Mouse (Mus musculus) forebrain, embryonic 13.5 days (tissue): Measurements from ENCODE around the gene Ippk. TPM values are rescaled to one million over a fixed set of nuclear protein-coding genes. Genes with fewer than 3 reads are reported as not detected.
A peak's percentile ranks its signal among the peaks of the same experiment; 100 is the strongest.

Experiments
- ATAC-seq: fragments of 200-750 bp; cut with Nextera tagmentation; 2 replicates; pipeline ENCODE4 v1.8.0; 2017
- H3K27ac ChIP-seq: fragments of 300-500 bp; sonication (generic); 2 replicates; pipeline ENCODE4 v1.5.1; 2015; ENCODE audit warnings: inconsistent platforms, mild to moderate bottlenecking, moderate library complexity
- H3K27me3 ChIP-seq: fragments of 300-500 bp; sonication (generic); 2 replicates; pipeline ENCODE4 v1.6.1; 2015; ENCODE audit warnings: mild to moderate bottlenecking, inconsistent platforms
- H3K36me3 ChIP-seq: fragments of 300-500 bp; sonication (generic); 2 replicates; pipeline ENCODE4 v1.6.1; 2015; ENCODE audit warnings: mild to moderate bottlenecking, inconsistent platforms; ENCODE audit not compliant: poor library complexity, severe bottlenecking
- H3K4me1 ChIP-seq: fragments of 300-500 bp; sonication (generic); 2 replicates; pipeline ENCODE4 v1.6.1; 2015; ENCODE audit warnings: inconsistent platforms
- H3K4me2 ChIP-seq: fragments of 300-500 bp; sonication (generic); 2 replicates; pipeline ENCODE4 v1.6.1; 2015; ENCODE audit warnings: inconsistent platforms, mild to moderate bottlenecking, moderate library complexity
- H3K4me3 ChIP-seq: fragments of 300-500 bp; sonication (generic); 2 replicates; pipeline ENCODE4 v1.5.1; 2015; ENCODE audit warnings: mild to moderate bottlenecking, inconsistent platforms
- H3K9ac ChIP-seq: fragments of 300-500 bp; sonication (generic); 2 replicates; pipeline ENCODE4 v1.6.1; 2015; ENCODE audit warnings: mild to moderate bottlenecking, inconsistent platforms
- H3K9me3 ChIP-seq: fragments of 300-500 bp; sonication (generic); replicated peaks from 2 replicates; pipeline ENCODE4 v1.6.1; 2016; ENCODE audit warnings: inconsistent platforms
- WGBS: fragments of 180-500 bp; shearing (Covaris S2); methylation state at CpG from one replicate; pipeline ENCODE4 v1.1.7; 2015; 5-methylcytosine and 5-hydroxymethylcytosine counted together
- polyA plus RNA-seq: library from polyadenylated mRNA; unstranded; fragments of >200 nt; fragmentation: Nextera tagmentation; extraction: Ambion mirVana; gene quantifications from 2 replicates; pipeline ENCODE4 v1.2.1, GENCODE M21; 2015

Ippk gene
- polyA plus RNA-seq, 1 experiment from 2014 or later: 14.1 TPM

GRCm38 (mm10) chr13:49435745-49436144, 14.7 kb downstream of the Ippk start:
- Histone ChIP-seq H3K27ac (no peak overlapping the region), H3K4me3 (no peak overlapping the region), H3K36me3 (peaks cover 46% of the 10 kb centered on the region), H3K9me3 (no peaks in the 10 kb centered on the region), H3K4me2 (no peak overlapping the region), H3K27me3 (no peaks in the 10 kb centered on the region), H3K4me1 (no peaks in the 10 kb centered on the region), H3K9ac (no peak overlapping the region)
- WGBS: 96% methylated on average over 1 of the region's 1 CpGs
- no peak for ATAC-seq

- peaks cover 46% of the 10 kb centered on the region for H3K36me3 ChIP-seq
- no peak overlapping the region for H3K4me2 ChIP-seq
These were observed 15.1 kb downstream of the Ippk start for GRCm38 (mm10) chr13:49436170-49436569.

GRCm38 (mm10) chr13:49444451-49444850, 23.4 kb downstream of the Ippk start:
- Histone ChIP-seq H3K36me3 (peaks cover 47% of the 10 kb centered on the region), H3K4me1 (no peaks in the 10 kb centered on the region), H3K9me3 (no peaks in the 10 kb centered on the region), H3K4me3 (no peak overlapping the region), H3K4me2 (no peak overlapping the region), H3K27ac (no peak overlapping the region), H3K9ac (no peak overlapping the region), H3K27me3 (no peaks in the 10 kb centered on the region)
- ATAC-seq: no peak
- 94% methylated on average over 6 of the region's 6 CpGs for WGBS

More at GRCm38 (mm10) chr13:49436170-49436569, 15.1 kb downstream of the Ippk start:
- Histone ChIP-seq H3K4me1 (no peaks in the 10 kb centered on the region), H3K9me3 (no peaks in the 10 kb centered on the region), H3K27me3 (no peaks in the 10 kb centered on the region), H3K4me3 (no peak overlapping the region), H3K27ac (no peak overlapping the region), H3K9ac (no peak overlapping the region)
- ATAC-seq: no peak
- 88% methylated on average over 4 of the region's 4 CpGs for WGBS

- H3K4me2 ChIP-seq: no peak overlapping the region
- no peaks in the 10 kb centered on the region for H3K27me3 ChIP-seq
- WGBS: 45% methylated on average over 5 of the region's 5 CpGs
- ATAC-seq: peak; percentile 87
- no peak overlapping the region for H3K27ac ChIP-seq
- H3K4me1 ChIP-seq: no peaks in the 10 kb centered on the region
- H3K9me3 ChIP-seq: no peaks in the 10 kb centered on the region
- no peak overlapping the region for H3K9ac ChIP-seq
- peaks cover 37% of the 10 kb centered on the region for H3K36me3 ChIP-seq
- no peak overlapping the region for H3K4me3 ChIP-seq
These were observed 28.3 kb downstream of the Ippk start for GRCm38 (mm10) chr13:49449318-49449749.

- Histone ChIP-seq H3K9me3 (no peaks in the 10 kb centered on the region), H3K36me3 (peaks cover 74% of the 10 kb centered on the region)
- 90% methylated on average over 4 of the region's 4 CpGs for WGBS
These were observed 39.2 kb downstream of the Ippk start for GRCm38 (mm10) chr13:49460276-49460675.

GRCm38 (mm10) chr13:49460692-49461414, 39.8 kb downstream of the Ippk start:
- Histone ChIP-seq H3K4me1 (no peaks in the 10 kb centered on the region), H3K27ac (no peak overlapping the region), H3K9ac (no peak overlapping the region), H3K4me3 (no peak overlapping the region), H3K4me2 (no peak overlapping the region), H3K9me3 (no peaks in the 10 kb centered on the region), H3K36me3 (peaks cover 77% of the 10 kb centered on the region), H3K27me3 (no peaks in the 10 kb centered on the region)
- WGBS: 87% methylated on average over 5 of the region's 5 CpGs
- no peak for ATAC-seq

More at GRCm38 (mm10) chr13:49460276-49460675, 39.2 kb downstream of the Ippk start:
- Histone ChIP-seq H3K27ac (no peak overlapping the region), H3K4me2 (no peak overlapping the region), H3K9ac (no peak overlapping the region), H3K4me3 (no peak overlapping the region), H3K4me1 (no peaks in the 10 kb centered on the region), H3K27me3 (no peaks in the 10 kb centered on the region)
- no peak for ATAC-seq

- Histone ChIP-seq H3K4me1 (no peaks in the 10 kb centered on the region), H3K27ac (no peak overlapping the region), H3K4me3 (no peak overlapping the region), H3K9me3 (no peaks in the 10 kb centered on the region), H3K27me3 (no peaks in the 10 kb centered on the region), H3K9ac (no peak overlapping the region), H3K36me3 (peaks cover 78% of the 10 kb centered on the region), H3K4me2 (no peak overlapping the region)
- 83% methylated on average over 15 of the region's 15 CpGs for WGBS
- ATAC-seq: no peak
These were observed 40.5 kb downstream of the Ippk start for GRCm38 (mm10) chr13:49461458-49462132.

- Histone ChIP-seq H3K4me1 (no peaks in the 10 kb centered on the region), H3K4me3 (no peak overlapping the region), H3K27me3 (no peaks in the 10 kb centered on the region), H3K9me3 (no peaks in the 10 kb centered on the region), H3K36me3 (peaks cover 70% of the 10 kb centered on the region), H3K9ac (no peak overlapping the region), H3K27ac (no peak overlapping the region), H3K4me2 (no peak overlapping the region)
- WGBS: 98% methylated on average over 2 of the region's 2 CpGs
- ATAC-seq: no peak
These were observed 41.9 kb downstream of the Ippk start for GRCm38 (mm10) chr13:49462921-49463320.

GRCm38 (mm10) chr13:49465875-49466274, 44.8 kb downstream of the Ippk start:
- Histone ChIP-seq H3K9ac (no peak overlapping the region), H3K36me3 (peaks cover 47% of the 10 kb centered on the region), H3K4me3 (no peak overlapping the region), H3K4me1 (no peaks in the 10 kb centered on the region), H3K4me2 (no peak overlapping the region), H3K27ac (no peak overlapping the region), H3K27me3 (no peaks in the 10 kb centered on the region), H3K9me3 (no peaks in the 10 kb centered on the region)
- ATAC-seq: no peak
- WGBS: 92% methylated on average over 4 of the region's 4 CpGs

GRCm38 (mm10) chr13:49466393-49467075, 45.5 kb downstream of the Ippk start:
- H3K4me3 ChIP-seq: no peak overlapping the region
- H3K4me1 ChIP-seq: 0 out of 2 replicates have a peak, but pooled peaks cover 4% of the 10 kb centered on the region
- no peak overlapping the region for H3K9ac ChIP-seq
- no peak for ATAC-seq
- 87% methylated on average over 11 of the region's 11 CpGs for WGBS
- H3K27ac ChIP-seq: no peak overlapping the region
- H3K27me3 ChIP-seq: no peaks in the 10 kb centered on the region
- H3K9me3 ChIP-seq: no peaks in the 10 kb centered on the region
- peaks cover 40% of the 10 kb centered on the region for H3K36me3 ChIP-seq
- H3K4me2 ChIP-seq: no peak overlapping the region

GRCm38 (mm10) chr13:49467585-49467984, 46.5 kb downstream of the Ippk start:
- Histone ChIP-seq H3K9ac (no peak overlapping the region), H3K4me1 (0 out of 2 replicates have a peak, but pooled peaks cover 4% of the 10 kb centered on the region), H3K27ac (no peak overlapping the region), H3K4me2 (no peak overlapping the region), H3K36me3 (peaks cover 30% of the 10 kb centered on the region), H3K9me3 (no peaks in the 10 kb centered on the region), H3K27me3 (no peaks in the 10 kb centered on the region), H3K4me3 (no peak overlapping the region)
- 76% methylated on average over 2 of the region's 2 CpGs for WGBS
- ATAC-seq: no peak

GRCm38 (mm10) chr13:49469002-49469401, 48.0 kb downstream of the Ippk start:
- 89% methylated on average over 5 of the region's 5 CpGs for WGBS
- no peak for ATAC-seq
- no peak overlapping the region for H3K9ac ChIP-seq
- no peaks in the 10 kb centered on the region for H3K27me3 ChIP-seq
- H3K4me1 ChIP-seq: 0 out of 2 replicates have a peak, but pooled peaks cover 4% of the 10 kb centered on the region
- no peak overlapping the region for H3K4me3 ChIP-seq
- no peak overlapping the region for H3K4me2 ChIP-seq
- H3K36me3 ChIP-seq: peaks cover 20% of the 10 kb centered on the region
- H3K27ac ChIP-seq: no peak overlapping the region
- H3K9me3 ChIP-seq: no peaks in the 10 kb centered on the region
